ENCODE assay signal across 8 mouse cellular contexts in the genomic region with DNA sequence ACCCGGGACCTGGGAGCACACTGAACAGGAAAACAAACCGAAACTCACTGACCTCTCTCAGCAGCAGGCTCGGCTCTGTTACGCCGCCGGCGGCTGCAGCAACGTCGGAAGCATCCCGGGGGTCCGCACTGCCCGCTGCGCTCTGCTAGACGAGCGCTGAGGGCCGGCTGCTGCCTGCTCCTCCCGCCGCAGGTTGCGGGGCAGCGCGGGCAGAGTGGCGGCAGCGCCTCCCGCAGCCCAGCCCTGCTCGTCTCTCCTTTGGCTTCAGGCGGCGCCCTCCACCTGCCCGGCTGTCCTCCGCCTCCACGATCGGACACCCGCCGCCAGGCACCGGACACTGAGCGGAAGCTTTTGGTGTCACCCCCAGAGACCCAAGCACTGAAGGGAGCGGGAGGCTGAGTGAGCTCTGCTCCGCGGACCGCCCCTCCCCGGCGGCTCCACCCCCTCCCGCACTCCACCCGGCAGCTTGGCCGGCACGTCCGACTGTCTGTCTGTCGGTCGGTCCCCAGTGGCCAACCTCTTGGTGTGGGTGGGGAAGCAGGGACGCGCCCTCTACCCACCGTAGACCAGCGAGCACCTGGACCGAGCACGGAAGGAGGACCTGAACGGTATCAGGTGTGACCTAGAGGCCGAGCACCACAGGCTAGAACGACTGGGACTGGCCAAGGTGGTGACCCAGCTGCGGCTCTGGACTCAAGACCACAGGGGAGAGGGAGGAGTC. TPM values are rescaled to one million over a fixed set of nuclear protein-coding genes. Genes with fewer than 3 reads are reported as not detected.
A peak's percentile ranks its signal among the peaks of the same experiment; 100 is the strongest.
DNase-seq lines count a peak whose midpoint lies in the region; ATAC-seq and TF ChIP-seq lines count a peak whose summit lies in the region.

Gene Rnf152 (minus strand): TSS at position 420 of the 721 bp plus-strand sequence.

- H3K27ac ChIP-seq in embryonic facial prominence, embryonic 12.5 days = no peak within 1 kb of the TSS
- peak within 1 kb of the TSS; percentile 64 for H3K27ac ChIP-seq in kidney, adult 2 months (ENCODE audit: insufficient read depth, low read depth, low read length)
- peak within 1 kb of the TSS; percentile 80 for H3K27ac ChIP-seq in liver, adult 2 months (replicated peaks; ENCODE audit: insufficient read depth, low read depth, low read length)
- H3K27ac ChIP-seq in midbrain, embryonic 16.5 days (ENCODE audit: low read length) = peak within 1 kb of the TSS; percentile 87
- no peak within 1 kb of the TSS; the same call in 1 of the 2 replicates for H3K27ac ChIP-seq in stomach, embryonic 14.5 days (ENCODE audit: low read length)

- peak; percentile 10; the same call in 1 of the 2 replicates for TF ChIP-seq CTCF in kidney, adult 2 months (conservative IDR thresholded peaks at IDR 0.05; ENCODE audit: insufficient read depth, insufficient read length, low read depth, low read length)
- TF ChIP-seq CTCF in liver, adult 2 months (IDR thresholded peaks at IDR 0.05; ENCODE audit: low read depth, low read length) = peak; percentile 9; the same call in 1 of the 2 replicates

- H3K9ac ChIP-seq in embryonic facial prominence, embryonic 12.5 days = peak within 1 kb of the TSS; percentile 68
- H3K9ac ChIP-seq in liver, adult 2 months (ENCODE audit: low read depth, low read length) = peak within 1 kb of the TSS; percentile 70
- H3K9ac ChIP-seq in midbrain, embryonic 16.5 days (ENCODE audit: low read depth, low read length) = peak within 1 kb of the TSS; percentile 89
- peak within 1 kb of the TSS; percentile 49 for H3K9ac ChIP-seq in stomach, embryonic 14.5 days (replicated peaks; ENCODE audit: low read depth, low read length)

- H3K27me3 ChIP-seq in embryonic facial prominence, embryonic 12.5 days = 0 out of 2 replicates have a peak, but pooled peaks cover 22% of the 10 kb centered on the region
- H3K27me3 ChIP-seq in kidney, adult 2 months (replicated peaks; ENCODE audit: control insufficient read depth, insufficient read depth, low read length) = no peaks in the 10 kb centered on the region
- no peaks in the 10 kb centered on the region for H3K27me3 ChIP-seq in liver, adult 2 months (ENCODE audit: control insufficient read depth, insufficient read depth, low read length)
- H3K27me3 ChIP-seq in midbrain, embryonic 16.5 days (ENCODE audit: control insufficient read depth, insufficient read depth, low read depth, low read length) = no peaks in the 10 kb centered on the region
- H3K27me3 ChIP-seq in stomach, embryonic 14.5 days (ENCODE audit: control insufficient read depth, insufficient read depth, low read length) = no peaks in the 10 kb centered on the region

- no peaks in the 10 kb centered on the region for H3K4me1 ChIP-seq in embryonic facial prominence, embryonic 12.5 days
- no peaks in the 10 kb centered on the region; the same call in 1 of the 2 replicates for H3K4me1 ChIP-seq in kidney, adult 2 months (ENCODE audit: control insufficient read depth, insufficient read depth, low read length)
- H3K4me1 ChIP-seq in liver, adult 2 months (ENCODE audit: control insufficient read depth, insufficient read depth, low read length) = peaks cover 4% of the 10 kb centered on the region
- peaks cover 11% of the 10 kb centered on the region for H3K4me1 ChIP-seq in midbrain, embryonic 16.5 days (ENCODE audit: control insufficient read depth, insufficient read depth, low read length)
- 0 out of 2 replicates have a peak, but pooled peaks cover 5% of the 10 kb centered on the region for H3K4me1 ChIP-seq in stomach, embryonic 14.5 days (ENCODE audit: control insufficient read depth, insufficient read depth, low read length)

- WGBS in embryonic facial prominence, embryonic 12.5 days = 1% methylated on average over 55 of the region's 58 CpGs
- under 1% methylated on average over 58 of the region's 58 CpGs for WGBS in kidney, adult 2 months
- 1% methylated on average over 57 of the region's 58 CpGs for WGBS in liver, adult 2 months
- 0% methylated on average over 56 of the region's 58 CpGs for WGBS in midbrain, embryonic 16.5 days
- WGBS in stomach, embryonic 14.5 days = under 1% methylated on average over 53 of the region's 58 CpGs

- H3K79me2 ChIP-seq in liver, adult 2 months (ENCODE audit: control insufficient read depth, insufficient read depth, low read length) = peaks cover 3% of the 10 kb centered on the region; the same call in 1 of the 2 replicates

- TF ChIP-seq POLR2A in kidney, adult 2 months (IDR thresholded peaks at IDR 0.05; ENCODE audit: low read depth, low read length) = peak; percentile 25
- TF ChIP-seq POLR2A in liver, adult 2 months (IDR thresholded peaks at IDR 0.05; ENCODE audit: extremely low read depth, insufficient read depth, low read length) = no peak; the same call in 1 of the 2 replicates

- ATAC-seq in embryonic facial prominence, embryonic 12.5 days (ENCODE audit: insufficient number of reproducible peaks, insufficient read depth, low FRiP score, low TSS enrichment) = peak; percentile 82
- peak; percentile 85 for ATAC-seq in midbrain, embryonic 16.5 days
- ATAC-seq in stomach, embryonic 14.5 days (ENCODE audit: insufficient number of reproducible peaks, insufficient read depth, low FRiP score, low read depth) = peak; percentile 84

- H3K9me3 ChIP-seq in embryonic facial prominence, embryonic 12.5 days = no peaks in the 10 kb centered on the region
- no peaks in the 10 kb centered on the region for H3K9me3 ChIP-seq in midbrain, embryonic 16.5 days (replicated peaks; ENCODE audit: control insufficient read depth, low read length, poor library complexity, severe bottlenecking)
- H3K9me3 ChIP-seq in stomach, embryonic 14.5 days (ENCODE audit: control insufficient read depth, low read depth, low read length) = no peaks in the 10 kb centered on the region

- peak within 1 kb of the TSS; percentile 67 for H3K4me3 ChIP-seq in embryonic facial prominence, embryonic 12.5 days
- peak within 1 kb of the TSS; percentile 74 for H3K4me3 ChIP-seq in kidney, adult 2 months (ENCODE audit: insufficient read depth, low read depth, low read length)
- peak within 1 kb of the TSS; percentile 67 for H3K4me3 ChIP-seq in liver, adult 2 months (ENCODE audit: insufficient read depth, low read depth, low read length)
- peak within 1 kb of the TSS; percentile 78 for H3K4me3 ChIP-seq in midbrain, embryonic 16.5 days (ENCODE audit: low read depth, low read length)
- H3K4me3 ChIP-seq in stomach, embryonic 14.5 days (ENCODE audit: low read depth, low read length) = peak within 1 kb of the TSS; percentile 79

- peak within 1 kb of the TSS; percentile 92 for H3K4me2 ChIP-seq in embryonic facial prominence, embryonic 12.5 days (replicated peaks)
- H3K4me2 ChIP-seq in midbrain, embryonic 16.5 days (ENCODE audit: low read length) = peak within 1 kb of the TSS; percentile 76
- H3K4me2 ChIP-seq in stomach, embryonic 14.5 days (replicated peaks; ENCODE audit: low read depth, low read length) = peak within 1 kb of the TSS; percentile 88

- no peaks in the 10 kb centered on the region for H3K36me3 ChIP-seq in embryonic facial prominence, embryonic 12.5 days
- no peaks in the 10 kb centered on the region for H3K36me3 ChIP-seq in kidney, adult 2 months (ENCODE audit: control insufficient read depth, insufficient read depth, low read length)
- peaks cover 2% of the 10 kb centered on the region for H3K36me3 ChIP-seq in liver, adult 2 months (ENCODE audit: control insufficient read depth, insufficient read depth, low read length)
- H3K36me3 ChIP-seq in midbrain, embryonic 16.5 days (ENCODE audit: control insufficient read depth, insufficient read depth, low read length) = no peaks in the 10 kb centered on the region
- no peaks in the 10 kb centered on the region for H3K36me3 ChIP-seq in stomach, embryonic 14.5 days (ENCODE audit: control insufficient read depth, insufficient read depth, low read length)

- DNase-seq in 3134 (ENCODE audit: extremely low read depth, insufficient read length, low spot score) = peak; percentile 5
- DNase-seq in adrenal gland, postnatal 25 days = peak; percentile 69
- peak; percentile 37 to 54 for DNase-seq in heart, adult 9 months (ENCODE audit: low spot score in 2 of 2)
- DNase-seq in kidney, adult 2 months = peak; percentile 86
- DNase-seq in liver, adult 2 months (ENCODE audit: extremely low read depth, low read depth, low spot score) = peak; percentile 93

RNA-seq across cellular contexts. Expression of gene Rnf152, which starts in this region (rescaled TPM):
- 3.6 and 4.1 TPM in 2 replicates for total RNA-seq in adrenal gland, postnatal 25 days (2021)
- 0.93 and 1.1 TPM in 2 replicates for polyA plus RNA-seq in embryonic facial prominence, embryonic 12.5 days (2016; fragmentation: Nextera tagmentation; extraction: Ambion mirVana)
- 5.2 and 6.2 TPM in 2 replicates for polyA plus RNA-seq in kidney, adult 2 months (2012; rRNA removed)
- 10.0 and 12.7 TPM in 2 replicates for total RNA-seq in liver, adult 2 months (2014; rRNA removed)
- polyA plus RNA-seq in liver, adult 2 months (2012; rRNA removed) = 2.2 and 2.4 TPM in 2 replicates
- polyA plus RNA-seq in midbrain, embryonic 16.5 days (2015; fragmentation: Nextera tagmentation; extraction: Ambion mirVana) = 26.7 and 29.6 TPM in 2 replicates
- polyA plus RNA-seq in stomach, embryonic 14.5 days (2014; fragmentation: Nextera tagmentation; extraction: Ambion mirVana) = 1.9 and 2.1 TPM in 2 replicates

Comparison
In these comparisons a context has a peak if more than half of its experiments do, and no peak if none do; other contexts are left out.
1. DNase-seq: peak in every context shown above with its lines; median percentile 93 in liver, adult 2 months; 86 in kidney, adult 2 months; 69 in adrenal gland, postnatal 25 days; 46 in heart, adult 9 months; 5 in 3134.
2. H3K27ac ChIP-seq: peak in kidney, adult 2 months (single experiment), liver, adult 2 months (single experiment) and midbrain, embryonic 16.5 days (single experiment); none in embryonic facial prominence, embryonic 12.5 days (single experiment) and stomach, embryonic 14.5 days (single experiment).
3. Peak in every context shown above with its lines, with median percentiles within 50 percentile points of each other: ATAC-seq, H3K4me2 ChIP-seq, H3K4me3 ChIP-seq and H3K9ac ChIP-seq.